Mouse (Mus musculus): ENCODE measurements around the gene Atp6v1g1.

Gene Atp6v1g1

DNA sequence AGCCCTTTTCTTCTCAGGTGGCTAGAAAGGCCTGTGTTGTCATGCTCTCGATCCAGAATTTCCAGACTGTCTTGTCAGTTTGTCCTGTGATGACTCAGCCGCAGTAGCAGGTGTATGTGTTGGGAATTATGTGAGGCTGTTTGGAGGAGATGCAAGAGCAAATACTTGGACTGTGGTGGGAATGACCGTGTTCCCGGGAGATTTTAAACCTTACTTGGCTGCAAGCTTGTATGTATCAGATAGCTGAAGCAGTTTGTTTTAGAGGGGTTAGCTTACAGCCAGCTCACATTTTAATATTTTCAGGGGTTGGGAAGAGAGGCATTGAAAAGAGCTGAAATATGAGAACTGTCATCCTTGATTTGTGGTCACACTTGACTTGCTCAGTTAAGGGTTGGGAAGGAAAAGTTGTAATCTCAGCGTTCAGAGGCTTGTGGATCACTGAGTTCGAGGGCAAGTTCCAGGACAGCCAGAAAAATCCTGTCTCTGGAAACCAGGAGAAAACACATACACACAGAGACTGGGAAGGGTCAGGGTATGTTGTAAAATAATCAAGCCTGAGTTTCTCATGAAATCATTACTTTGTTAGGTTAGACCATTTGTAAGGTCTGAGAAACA is 2.0 kb downstream of the Atp6v1g1 start:
- no peak for DNase-seq (ENCODE audit: low spot score in 2 of 2)

DNA sequence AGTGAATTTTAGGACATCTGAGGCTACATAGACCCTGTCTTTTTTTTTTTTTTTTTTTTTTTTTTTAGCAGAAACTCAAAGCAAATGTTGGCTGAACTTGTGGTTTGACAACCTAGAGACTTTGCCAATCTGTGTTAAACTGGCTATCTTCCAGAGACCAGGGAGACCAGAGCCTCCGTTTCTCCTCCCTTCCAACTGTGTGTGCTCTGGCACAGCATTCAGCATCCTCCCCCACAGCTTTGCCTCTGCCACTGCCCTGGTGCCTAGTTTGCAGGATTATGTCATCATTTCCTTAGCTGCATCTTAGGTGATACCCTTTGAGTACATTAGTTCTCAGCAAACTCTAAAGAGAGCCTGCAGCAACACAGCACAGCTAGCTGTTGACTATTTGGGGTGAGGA is 3.2 kb downstream of the Atp6v1g1 start:
- no peak for DNase-seq (ENCODE audit: low spot score in 2 of 2)

GRCm38 (mm10) chr4:63548491-63548890 is 3.9 kb downstream of the Atp6v1g1 start:
- no peak for DNase-seq (ENCODE audit: low spot score in 2 of 2)

- no peak for DNase-seq (ENCODE audit: low spot score in 2 of 2)
Measured at GRCm38 (mm10) chr4:63550908-63551307, 6.3 kb downstream of the Atp6v1g1 start.

DNA sequence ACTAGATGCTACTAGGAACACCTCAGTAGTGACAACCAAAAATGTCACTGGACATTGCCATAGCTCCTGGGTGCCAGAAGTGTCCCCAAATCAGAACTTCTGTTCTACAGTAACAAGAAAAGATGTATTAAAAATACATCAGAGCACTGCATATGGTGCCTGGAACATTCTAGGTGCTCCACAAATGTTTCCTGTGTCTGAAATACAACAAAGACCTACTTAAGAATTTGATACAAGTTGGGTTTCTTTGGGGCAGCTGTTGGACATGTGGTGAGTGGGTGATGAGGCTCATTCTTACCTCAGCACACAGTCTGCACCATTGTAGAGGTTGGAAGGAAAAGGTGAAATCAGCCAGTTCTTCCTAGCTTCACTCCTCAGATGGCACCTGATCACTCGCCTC is 8.3 kb downstream of the Atp6v1g1 start:
- DNase-seq (ENCODE audit: low spot score in 2 of 2) = peak in 1 of 2 experiments; percentile 43

GRCm38 (mm10) chr4:63553789-63554576 is 9.4 kb downstream of the Atp6v1g1 start:
- no peak for DNase-seq (ENCODE audit: low spot score in 2 of 2)

DNA sequence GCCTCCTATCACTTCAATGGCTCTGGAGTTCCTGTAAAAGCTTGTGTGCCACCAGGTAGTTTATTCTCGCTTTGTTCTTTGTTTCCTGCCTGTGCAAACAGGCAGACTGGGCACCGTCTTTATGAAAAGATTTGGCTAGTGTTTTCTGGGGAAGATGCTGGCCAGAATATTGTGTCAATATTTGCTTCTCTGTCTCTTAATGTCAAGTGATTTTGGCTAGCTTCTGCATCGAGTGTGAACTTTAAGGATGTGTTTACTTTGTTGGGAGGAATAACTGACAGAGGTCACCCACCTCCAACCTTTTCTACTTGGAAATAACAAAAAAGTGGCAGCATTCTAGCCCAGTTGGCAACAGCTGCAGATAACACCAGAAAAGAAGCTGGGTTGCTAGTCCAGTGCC is 10.0 kb downstream of the Atp6v1g1 start:
- DNase-seq (ENCODE audit: low spot score in 2 of 2) = no peak

GRCm38 (mm10) chr4:63555111-63555510 is 10.5 kb downstream of the Atp6v1g1 start:
- no peak for DNase-seq (ENCODE audit: low spot score in 2 of 2)

GRCm38 (mm10) chr4:63556665-63557064 is 12.1 kb downstream of the Atp6v1g1 start:
- no peak for DNase-seq (ENCODE audit: low spot score in 2 of 2)

DNA sequence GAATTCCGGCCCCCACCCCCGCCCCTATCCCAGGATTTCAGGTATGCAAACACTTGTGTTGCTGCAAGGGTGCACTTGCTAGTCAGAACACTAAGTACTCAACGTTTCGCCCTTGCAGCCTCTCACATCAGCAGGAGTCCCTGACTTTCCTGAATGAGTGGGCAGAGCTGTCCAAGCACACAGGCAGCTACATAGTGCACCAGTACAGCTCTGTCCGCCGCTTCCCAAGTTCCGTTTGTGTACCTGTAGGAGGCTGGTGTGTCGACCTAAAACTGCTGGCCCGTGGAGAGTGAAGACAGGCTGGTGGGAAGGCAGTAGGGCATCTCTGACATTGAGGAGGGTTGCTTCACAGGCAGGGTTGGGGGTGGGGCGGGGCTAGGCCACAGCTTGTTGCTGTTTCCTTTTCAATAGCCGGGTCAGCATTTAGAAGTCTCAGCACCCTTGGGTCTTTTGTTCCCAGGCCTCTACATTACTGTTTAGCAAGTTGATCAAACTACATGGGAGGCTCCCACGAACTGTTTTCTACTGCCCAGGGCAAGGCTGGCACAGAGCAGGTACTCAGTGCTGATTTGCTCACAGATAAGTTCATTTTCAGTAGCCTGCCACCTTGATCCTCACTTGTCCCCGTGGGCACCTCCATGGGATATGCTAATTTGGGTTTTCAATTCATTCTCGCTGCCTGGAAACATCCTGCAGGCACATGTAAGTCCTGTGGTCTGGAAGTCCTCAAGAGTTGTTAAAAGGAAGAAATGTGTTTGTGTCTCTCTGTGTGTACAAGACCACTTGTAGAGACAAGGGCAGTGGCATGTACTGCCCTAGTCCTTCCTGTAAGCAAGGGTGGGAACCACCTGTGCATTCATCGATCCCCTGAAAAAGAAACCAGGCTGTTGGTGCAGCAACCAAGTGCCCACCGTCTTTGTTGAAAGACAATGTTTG is 12.8 kb downstream of the Atp6v1g1 start:
- DNase-seq (ENCODE audit: low spot score in 2 of 2) = no peak

DNA sequence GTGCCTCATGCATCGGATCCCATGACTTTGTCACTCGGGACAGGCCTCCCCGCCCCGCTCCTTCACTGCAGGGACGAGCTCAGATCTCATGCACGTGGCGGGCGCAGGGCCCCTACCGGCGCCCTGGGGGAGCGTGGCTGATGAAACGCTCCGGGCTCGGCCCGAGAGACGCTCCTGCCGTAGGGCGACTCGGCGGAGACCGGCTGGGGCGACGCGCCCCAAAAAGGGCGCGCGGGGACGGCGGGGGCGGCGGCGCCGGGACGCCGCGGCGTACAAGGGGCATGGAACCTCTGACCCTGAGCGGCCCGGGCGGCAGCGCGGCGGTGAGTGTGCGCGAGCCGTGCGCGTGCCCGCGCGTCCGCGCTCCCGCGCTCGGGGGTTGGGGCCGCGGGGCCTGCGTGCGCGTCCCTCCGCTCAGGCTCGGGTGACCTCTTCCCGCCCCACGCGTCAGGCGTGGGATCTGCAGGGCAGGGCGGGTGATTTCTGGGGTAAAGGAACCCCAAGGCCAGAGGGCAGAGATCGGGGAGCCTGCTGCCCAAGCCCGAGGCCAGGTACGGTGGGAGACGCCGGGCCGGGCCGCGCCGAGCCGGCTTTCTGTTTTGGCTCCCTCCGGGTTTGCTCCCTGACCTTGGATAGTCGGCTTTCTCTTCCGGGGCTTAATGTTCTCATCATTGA is 14.0 kb downstream of the Atp6v1g1 start, which contains the start of gene Tmem268:
TSS of gene Tmem268 (plus strand) at position 375 of the 675 bp plus-strand sequence.
- peak; percentile 55 to 65 for DNase-seq (ENCODE audit: low spot score in 2 of 2)

GRCm38 (mm10) chr4:63559127-63559697 is 14.6 kb downstream of the Atp6v1g1 start:
- no peak for DNase-seq (ENCODE audit: low spot score in 2 of 2)

GRCm38 (mm10) chr4:63560079-63560478 is 15.5 kb downstream of the Atp6v1g1 start:
- no peak for DNase-seq (ENCODE audit: low spot score in 2 of 2)

DNA sequence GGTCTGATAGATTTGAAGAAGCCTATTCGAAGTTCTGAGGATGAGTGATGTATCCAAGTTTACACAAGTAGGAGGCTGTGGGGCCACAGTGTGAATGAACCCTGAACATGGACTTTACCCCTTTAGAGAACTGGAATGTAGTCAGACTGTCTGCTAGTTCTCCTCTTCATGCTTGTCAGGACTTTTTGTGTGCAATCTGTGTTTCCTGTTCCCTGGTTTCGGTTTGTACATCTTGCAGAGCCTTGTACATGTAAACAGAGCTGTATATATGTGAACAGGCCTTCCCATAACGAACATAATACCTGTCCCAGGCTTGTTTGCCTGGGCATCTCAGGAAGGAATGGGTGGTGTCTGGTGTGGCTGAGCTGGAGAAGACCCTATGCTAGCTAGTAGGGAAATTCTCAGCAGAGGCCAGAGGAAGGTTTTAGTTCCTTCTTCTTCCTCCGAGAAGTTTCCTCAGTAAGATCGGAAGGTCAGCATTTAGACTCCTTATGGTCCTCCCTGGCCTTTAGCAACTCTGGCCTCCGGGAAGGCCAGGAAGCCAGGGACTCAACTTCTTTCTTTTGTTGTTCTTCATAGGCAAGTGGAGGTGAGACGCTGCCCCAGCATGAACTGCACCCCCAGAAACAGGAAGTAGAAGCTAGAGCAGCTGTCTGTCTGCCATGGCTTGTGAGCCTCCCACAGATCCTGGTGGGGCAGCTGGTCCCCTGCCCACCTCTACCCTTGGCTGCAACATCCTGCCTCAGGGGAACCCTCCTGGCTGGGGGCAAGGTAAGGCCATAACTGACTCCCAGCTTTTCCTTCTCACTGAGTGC is 17.5 kb downstream of the Atp6v1g1 start:
- DNase-seq (ENCODE audit: low spot score in 2 of 2) = no peak

DNA sequence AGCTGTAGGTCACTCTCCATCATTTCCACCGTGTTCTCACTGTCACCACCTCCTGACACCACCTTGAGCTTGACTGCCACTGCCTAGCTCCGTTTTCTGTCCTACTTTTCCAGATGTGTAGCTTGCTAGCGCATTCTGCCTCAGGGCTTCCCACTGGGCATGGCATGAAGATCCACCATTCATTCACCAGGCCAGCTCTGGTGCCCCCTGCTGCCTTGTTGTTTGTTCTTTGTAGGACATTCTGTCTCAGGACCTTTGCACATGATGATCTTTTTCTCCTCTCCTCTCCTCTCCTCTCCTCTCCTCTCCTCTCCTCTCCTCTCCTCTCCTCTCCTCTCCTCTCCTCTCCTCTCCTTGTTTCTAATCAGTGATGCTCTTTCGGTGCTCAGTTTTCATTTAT is 18.2 kb downstream of the Atp6v1g1 start:
- DNase-seq (ENCODE audit: low spot score in 2 of 2) = no peak

GRCm38 (mm10) chr4:63567712-63568390 is 23.3 kb downstream of the Atp6v1g1 start:
- no peak for DNase-seq (ENCODE audit: low spot score in 2 of 2)

DNA sequence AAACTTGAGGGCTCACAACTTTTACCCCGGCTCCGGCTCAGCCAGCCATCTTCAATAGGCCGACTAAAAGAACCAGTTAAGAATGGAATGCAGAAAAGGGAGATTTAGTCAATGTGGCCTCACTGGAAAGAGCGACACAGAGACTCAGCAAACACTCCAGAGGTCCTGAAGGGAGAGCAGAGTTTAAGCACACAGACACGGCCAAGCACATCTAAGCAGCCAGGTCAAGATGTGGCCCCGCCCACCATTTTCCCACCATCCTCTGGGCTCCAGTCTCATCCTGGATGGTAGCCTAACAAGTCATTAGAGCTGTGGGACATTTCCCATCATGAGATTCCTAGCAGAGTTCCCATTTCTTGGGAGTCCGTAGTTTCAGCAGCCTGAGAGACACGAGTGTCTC is 24.8 kb downstream of the Atp6v1g1 start:
- no peak for DNase-seq (ENCODE audit: low spot score in 2 of 2)

GRCm38 (mm10) chr4:63570208-63570781 is 25.7 kb downstream of the Atp6v1g1 start:
- DNase-seq (ENCODE audit: low spot score in 2 of 2) = no peak

GRCm38 (mm10) chr4:63572621-63573020 is 28.0 kb downstream of the Atp6v1g1 start:
- no peak for DNase-seq (ENCODE audit: low spot score in 2 of 2)

Data from frontal cortex, postnatal 36 days (tissue).